Mouse (Mus musculus) heart, embryonic 15.5 days (tissue): ENCODE measurements around the gene Fam169b. TPM values are rescaled to one million over a fixed set of nuclear protein-coding genes. Genes with fewer than 3 reads are reported as not detected.
A peak's percentile ranks its signal among the peaks of the same experiment; 100 is the strongest.

ENCODE experiments used
- ATAC-seq: fragments of 200-750 bp; cut with Nextera tagmentation; replicated peaks from 2 replicates; pipeline ENCODE4 v1.8.0; 2017; ENCODE audit warnings: low read depth, moderate TSS enrichment; ENCODE audit not compliant: insufficient number of reproducible peaks, insufficient read depth, low FRiP score
- H3K27ac ChIP-seq: fragments of 300-500 bp; sonication (generic); 2 replicates; pipeline ENCODE4 v1.5.1; 2015; ENCODE audit warnings: mild to moderate bottlenecking, inconsistent platforms
- H3K27me3 ChIP-seq: fragments of 300-500 bp; sonication (generic); 2 replicates; pipeline ENCODE4 v1.6.1; 2015; ENCODE audit warnings: inconsistent platforms
- H3K36me3 ChIP-seq: fragments of 300-500 bp; sonication (generic); 2 replicates; pipeline ENCODE4 v1.6.1; 2015; ENCODE audit warnings: mild to moderate bottlenecking, inconsistent platforms
- H3K4me1 ChIP-seq: fragments of 300-500 bp; sonication (generic); replicated peaks from 2 replicates; pipeline ENCODE4 v1.6.1; 2015; ENCODE audit warnings: inconsistent platforms
- H3K4me2 ChIP-seq: fragments of 300-500 bp; sonication (generic); 2 replicates; pipeline ENCODE4 v1.6.1; 2015; ENCODE audit warnings: inconsistent platforms, mild to moderate bottlenecking, moderate library complexity
- H3K4me3 ChIP-seq: fragments of 300-500 bp; sonication (generic); 2 replicates; pipeline ENCODE4 v1.5.1; 2015; ENCODE audit warnings: mild to moderate bottlenecking, inconsistent platforms
- H3K9ac ChIP-seq: fragments of 300-500 bp; sonication (generic); 2 replicates; pipeline ENCODE4 v1.6.1; 2015; ENCODE audit warnings: mild to moderate bottlenecking, inconsistent platforms
- H3K9me3 ChIP-seq: fragments of 300-500 bp; sonication (generic); replicated peaks from 2 replicates; pipeline ENCODE4 v1.6.1; 2016; ENCODE audit warnings: inconsistent platforms
- WGBS: fragments of 180-500 bp; shearing (Covaris S2); methylation state at CpG from one replicate; pipeline ENCODE4 v1.1.7; 2015; ENCODE audit warnings: mixed read lengths; 5-methylcytosine and 5-hydroxymethylcytosine counted together
- polyA plus RNA-seq: library from polyadenylated mRNA; unstranded; fragments of >200 nt; fragmentation: Nextera tagmentation; extraction: Ambion mirVana; gene quantifications from 2 replicates; pipeline ENCODE4 v1.2.1, GENCODE M21; 2015

Fam169b gene
- polyA plus RNA-seq, 1 experiment from 2014 or later = 1.0 TPM

DNA sequence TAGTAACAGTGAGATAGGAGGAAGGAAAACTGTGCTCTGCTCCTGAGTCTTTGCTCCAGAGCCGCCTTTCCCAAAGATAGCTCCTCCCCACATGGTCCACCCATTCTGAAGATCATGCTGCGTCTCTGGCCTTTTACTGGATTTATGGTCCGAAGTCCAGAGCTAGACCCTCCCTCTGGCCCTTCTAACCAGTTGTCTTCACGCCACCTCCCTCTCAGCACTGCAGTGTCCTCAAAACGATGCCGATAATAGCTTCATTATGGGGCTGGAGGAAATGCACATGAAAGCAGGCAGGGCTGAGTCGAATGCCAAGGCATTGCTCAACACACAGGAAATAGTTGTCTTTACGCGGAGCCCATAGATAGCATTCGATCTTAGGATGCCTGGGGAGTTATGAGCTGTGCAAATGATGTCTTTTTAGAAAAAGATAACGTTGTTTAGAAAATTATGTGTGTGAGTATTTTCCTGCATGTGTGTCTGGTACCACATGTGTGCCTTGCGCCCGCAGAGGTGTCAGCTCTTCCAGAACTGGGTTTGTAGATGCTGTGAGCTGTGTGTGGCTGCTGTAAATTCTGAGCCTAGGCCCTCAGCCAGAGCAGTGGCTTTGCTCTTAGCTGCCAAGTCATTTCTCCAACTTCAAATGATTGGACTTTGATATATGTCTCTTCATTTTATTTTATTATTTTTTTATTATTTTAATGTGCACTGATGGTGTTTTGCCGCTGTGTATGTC lies 46.6 kb downstream of the Fam169b start:
- Histone ChIP-seq H3K27ac (no peak overlapping the region), H3K9me3 (no peaks in the 10 kb centered on the region), H3K9ac (no peak overlapping the region), H3K36me3 (no peaks in the 10 kb centered on the region), H3K4me2 (0 out of 2 replicates have a peak overlapping the region, but pooled peaks have one; percentile 11), H3K4me1 (peaks cover 7% of the 10 kb centered on the region; the same call in 1 of the 2 replicates), H3K27me3 (no peaks in the 10 kb centered on the region), H3K4me3 (no peak overlapping the region)
- WGBS = 51% methylated on average over 14 of the region's 14 CpGs
- ATAC-seq = peak; percentile 36; the same call in 1 of the 2 replicates

DNA sequence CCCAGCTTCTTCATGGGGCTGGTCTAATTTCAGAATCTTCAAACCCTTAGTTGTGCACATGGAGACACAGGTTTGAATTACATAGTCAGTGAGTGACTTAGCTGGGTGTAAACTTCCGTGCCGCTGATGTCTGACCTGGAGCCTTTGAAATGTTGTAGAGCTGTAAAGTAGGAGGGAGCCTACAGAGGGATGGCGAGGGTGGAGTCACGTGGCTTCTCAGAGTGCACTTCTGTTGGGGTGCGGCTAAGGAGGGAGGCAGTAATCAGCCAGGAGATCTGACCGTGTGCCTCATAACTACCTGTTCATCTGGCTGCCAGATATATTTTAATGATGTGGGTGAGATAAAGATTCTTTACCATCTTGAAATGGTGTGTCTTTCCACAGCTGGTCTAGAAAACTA lies 49.4 kb downstream of the Fam169b start:
- no peaks in the 10 kb centered on the region for H3K9me3 ChIP-seq
- H3K4me2 ChIP-seq = no peak overlapping the region
- ATAC-seq = no peak
- no peak overlapping the region for H3K9ac ChIP-seq
- no peak overlapping the region for H3K27ac ChIP-seq
- H3K36me3 ChIP-seq = no peaks in the 10 kb centered on the region
- peaks cover 7% of the 10 kb centered on the region; the same call in 1 of the 2 replicates for H3K4me1 ChIP-seq
- no peaks in the 10 kb centered on the region for H3K27me3 ChIP-seq
- H3K4me3 ChIP-seq = no peak overlapping the region
- WGBS = 76% methylated on average over 6 of the region's 6 CpGs

DNA sequence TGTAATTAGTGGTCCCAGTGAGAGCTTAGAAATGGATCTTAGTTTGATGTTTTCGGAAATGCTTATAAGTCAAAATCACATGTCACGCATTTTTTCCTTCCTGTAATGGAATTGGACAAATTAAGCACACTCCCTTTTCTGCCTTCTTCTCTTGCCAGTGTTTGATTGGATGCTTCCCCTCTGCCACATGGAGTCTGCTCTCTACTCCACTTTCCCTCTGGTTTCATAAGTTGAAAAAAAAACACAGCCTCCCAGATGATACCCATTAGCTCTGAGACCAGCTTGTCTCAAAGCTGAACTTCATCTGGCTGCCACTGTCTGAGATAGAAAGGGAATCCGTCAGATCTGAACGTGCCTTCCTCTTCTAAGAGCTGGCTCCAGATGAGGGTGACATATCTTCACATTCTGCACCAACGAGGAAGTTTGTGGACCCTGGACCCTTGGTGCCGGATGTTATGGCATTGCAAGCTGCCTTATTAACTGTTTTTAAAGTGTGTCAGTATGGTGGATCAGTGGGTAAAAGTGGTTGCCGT lies 52.6 kb downstream of the Fam169b start:
- 73% methylated on average over 7 of the region's 7 CpGs for WGBS
- H3K4me2 ChIP-seq = no peak overlapping the region
- H3K27ac ChIP-seq = no peak overlapping the region
- ATAC-seq = no peak
- H3K4me1 ChIP-seq = no peaks in the 10 kb centered on the region
- H3K27me3 ChIP-seq = no peaks in the 10 kb centered on the region
- H3K9me3 ChIP-seq = no peaks in the 10 kb centered on the region
- H3K4me3 ChIP-seq = no peak overlapping the region
- H3K9ac ChIP-seq = no peak overlapping the region
- no peaks in the 10 kb centered on the region for H3K36me3 ChIP-seq

DNA sequence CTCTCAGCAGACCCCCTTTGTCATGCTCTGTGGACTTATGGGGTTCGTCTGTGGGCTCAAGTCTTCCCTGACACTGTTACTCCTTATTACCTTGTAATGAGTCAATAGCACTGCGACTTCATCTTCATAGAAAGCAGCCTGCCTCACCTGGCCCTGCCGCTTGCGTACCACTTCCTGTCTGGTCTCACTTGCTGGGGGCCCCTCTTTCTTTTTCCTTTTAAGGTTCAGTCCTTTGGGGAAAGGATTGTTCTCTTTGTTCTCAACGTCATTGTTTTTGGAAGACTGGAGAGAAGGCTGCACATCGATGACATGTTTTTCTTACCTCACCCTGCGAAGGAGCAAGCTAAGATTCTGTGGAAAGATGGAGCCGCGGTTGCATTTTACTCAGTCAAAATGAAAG lies 55.4 kb downstream of the Fam169b start:
- 80% methylated on average over 9 of the region's 9 CpGs for WGBS
- H3K9ac ChIP-seq = no peak overlapping the region
- H3K27me3 ChIP-seq = no peaks in the 10 kb centered on the region
- H3K36me3 ChIP-seq = no peaks in the 10 kb centered on the region
- ATAC-seq = no peak
- H3K4me1 ChIP-seq = no peaks in the 10 kb centered on the region
- H3K4me3 ChIP-seq = no peak overlapping the region
- H3K27ac ChIP-seq = no peak overlapping the region
- H3K4me2 ChIP-seq = no peak overlapping the region
- no peaks in the 10 kb centered on the region for H3K9me3 ChIP-seq

DNA sequence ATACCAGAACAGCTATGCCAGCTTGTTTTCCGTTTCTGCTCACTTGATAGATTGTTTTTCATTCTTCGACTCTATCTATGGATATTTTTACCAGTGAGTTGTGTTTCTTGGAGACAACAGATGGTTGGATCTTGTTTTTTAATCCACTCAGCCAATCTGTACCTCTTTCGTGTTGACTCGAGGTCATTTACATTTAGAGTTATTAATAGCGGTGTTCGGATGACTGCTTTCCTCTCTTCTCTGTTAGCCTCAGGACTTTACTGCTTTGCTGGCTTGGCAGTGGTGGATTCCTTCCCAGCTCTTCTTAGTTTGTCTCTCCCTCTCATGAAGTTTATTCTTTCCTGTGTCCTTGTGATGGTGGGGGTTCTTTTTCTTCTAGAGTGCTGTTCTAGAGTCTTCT lies 59.2 kb downstream of the Fam169b start:
- Histone ChIP-seq H3K4me2 (no peak overlapping the region), H3K27me3 (no peaks in the 10 kb centered on the region), H3K9ac (no peak overlapping the region), H3K4me1 (no peaks in the 10 kb centered on the region), H3K4me3 (no peak overlapping the region), H3K36me3 (no peaks in the 10 kb centered on the region), H3K27ac (no peak overlapping the region), H3K9me3 (no peaks in the 10 kb centered on the region)
- WGBS = 68% methylated on average over 6 of the region's 6 CpGs
- no peak for ATAC-seq

DNA sequence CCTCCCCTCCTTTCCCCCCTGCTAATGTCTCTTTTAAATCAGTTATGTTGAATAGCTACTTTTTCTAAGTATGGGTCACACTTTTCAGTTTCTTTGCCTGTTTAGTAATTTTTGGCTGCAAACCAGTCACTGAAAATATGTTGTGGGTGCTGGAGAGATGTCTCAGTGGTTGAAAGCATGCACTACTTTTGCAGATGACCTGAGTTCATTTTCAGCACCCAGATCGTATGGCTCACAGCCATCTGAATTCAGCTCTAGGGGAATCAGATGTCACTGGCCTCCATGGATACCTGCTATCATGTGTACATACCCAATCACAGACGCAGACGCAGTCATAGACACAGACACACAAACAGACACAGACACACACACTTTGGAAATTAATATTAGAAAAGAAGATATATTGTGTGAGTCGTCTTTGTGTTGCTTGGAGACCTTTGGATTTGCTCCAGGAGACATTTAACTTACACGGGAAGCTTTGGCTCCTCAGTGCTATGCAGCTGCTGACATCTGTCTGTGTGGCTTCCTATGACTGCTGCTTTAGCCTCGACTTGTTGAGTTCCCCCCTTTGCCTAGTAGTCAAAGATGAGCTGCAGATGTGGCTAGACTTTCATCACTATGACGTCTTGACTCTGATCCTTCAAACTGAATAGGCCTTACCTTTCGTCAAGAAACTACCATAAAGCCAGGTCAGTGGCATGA lies 63.6 kb downstream of the Fam169b start:
- no peaks in the 10 kb centered on the region for H3K9me3 ChIP-seq
- no peak overlapping the region for H3K27ac ChIP-seq

DNA sequence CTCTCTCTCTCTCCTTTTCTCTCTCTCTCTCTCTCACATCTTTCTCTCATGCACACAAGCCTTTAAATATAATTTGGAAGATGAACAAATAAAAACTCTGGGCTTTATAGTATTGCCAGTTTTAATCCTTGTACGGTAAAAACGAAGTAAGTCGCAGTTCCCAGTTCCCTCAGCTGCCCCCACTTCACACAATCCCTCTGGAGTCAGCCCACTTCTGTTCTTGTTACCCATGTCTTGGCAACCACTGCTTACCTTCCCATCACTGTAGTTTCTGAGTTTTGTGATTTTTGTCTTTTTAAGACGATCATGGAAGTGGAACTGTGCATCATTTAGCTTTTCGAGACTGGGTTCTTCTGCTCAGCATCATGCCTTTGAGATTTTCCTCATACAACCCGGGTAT lies 65.0 kb downstream of the Fam169b start:
- Histone ChIP-seq H3K9ac (no peak overlapping the region), H3K9me3 (no peaks in the 10 kb centered on the region), H3K4me3 (no peak overlapping the region), H3K36me3 (no peaks in the 10 kb centered on the region), H3K4me1 (no peaks in the 10 kb centered on the region), H3K27ac (no peak overlapping the region), H3K27me3 (no peaks in the 10 kb centered on the region), H3K4me2 (no peak overlapping the region)
- no peak for ATAC-seq
- WGBS = 86% methylated on average over 6 of the region's 6 CpGs

More for the DNA sequence above, 63.6 kb downstream of the Fam169b start:
- WGBS = 52% methylated on average over 8 of the region's 8 CpGs
- no peak for ATAC-seq
- Histone ChIP-seq H3K9ac (no peak overlapping the region), H3K36me3 (no peaks in the 10 kb centered on the region), H3K4me3 (no peak overlapping the region), H3K27me3 (no peaks in the 10 kb centered on the region), H3K4me2 (no peak overlapping the region), H3K4me1 (no peaks in the 10 kb centered on the region)

DNA sequence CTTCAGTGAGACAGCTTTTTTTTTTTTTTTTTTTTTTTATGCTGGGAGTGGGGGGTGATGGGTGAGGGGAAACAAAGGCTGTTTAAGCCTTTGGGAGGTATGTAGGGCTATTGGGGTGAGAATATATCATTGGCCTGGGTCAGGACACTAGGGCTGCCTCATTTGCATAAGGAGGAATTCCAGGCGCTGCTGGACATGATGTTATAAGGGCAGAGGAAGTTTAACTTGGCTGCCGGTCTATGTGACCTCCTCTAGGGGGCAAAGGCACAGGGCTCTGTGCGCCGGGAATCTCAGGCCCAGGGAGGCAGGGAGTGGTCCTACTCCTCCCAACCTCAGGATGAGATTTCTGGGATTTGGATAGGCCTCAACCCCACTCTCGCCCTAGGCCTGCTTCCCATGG lies 70.9 kb downstream of the Fam169b start:
- no peak overlapping the region for H3K27ac ChIP-seq
- no peak for ATAC-seq
- no peaks in the 10 kb centered on the region for H3K4me1 ChIP-seq
- H3K36me3 ChIP-seq = no peaks in the 10 kb centered on the region
- H3K9me3 ChIP-seq = no peaks in the 10 kb centered on the region
- no peak overlapping the region for H3K4me3 ChIP-seq
- no peak overlapping the region for H3K9ac ChIP-seq
- H3K27me3 ChIP-seq = no peaks in the 10 kb centered on the region
- no peak overlapping the region for H3K4me2 ChIP-seq
- WGBS = 43% methylated on average over 5 of the region's 5 CpGs

DNA sequence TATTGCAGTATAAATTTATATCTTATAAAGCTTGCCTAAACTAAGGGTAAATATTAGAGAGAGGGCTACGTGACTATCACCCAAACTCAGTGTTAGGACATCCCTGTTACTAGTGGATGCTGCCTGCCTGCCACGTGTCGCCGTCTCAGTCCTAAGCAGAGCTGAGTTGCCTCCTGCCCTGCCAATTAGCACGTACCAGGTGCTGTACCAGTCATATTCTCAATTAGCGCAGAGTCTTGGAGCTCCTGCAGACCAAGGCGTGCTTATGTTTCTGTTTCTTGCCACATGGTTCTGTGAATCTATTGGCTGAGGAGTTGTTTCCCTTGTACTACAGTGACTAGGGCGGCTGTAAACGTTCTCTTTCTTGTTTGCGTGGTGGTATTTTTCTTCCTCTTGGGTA lies 72.3 kb downstream of the Fam169b start:
- no peaks in the 10 kb centered on the region for H3K4me1 ChIP-seq
- H3K9me3 ChIP-seq = no peaks in the 10 kb centered on the region
- H3K27ac ChIP-seq = no peak overlapping the region
- no peak for ATAC-seq
- no peak overlapping the region for H3K9ac ChIP-seq
- H3K27me3 ChIP-seq = no peaks in the 10 kb centered on the region
- WGBS = 86% methylated on average over 10 of the region's 10 CpGs
- no peak overlapping the region for H3K4me3 ChIP-seq
- H3K4me2 ChIP-seq = no peak overlapping the region
- H3K36me3 ChIP-seq = no peaks in the 10 kb centered on the region

DNA sequence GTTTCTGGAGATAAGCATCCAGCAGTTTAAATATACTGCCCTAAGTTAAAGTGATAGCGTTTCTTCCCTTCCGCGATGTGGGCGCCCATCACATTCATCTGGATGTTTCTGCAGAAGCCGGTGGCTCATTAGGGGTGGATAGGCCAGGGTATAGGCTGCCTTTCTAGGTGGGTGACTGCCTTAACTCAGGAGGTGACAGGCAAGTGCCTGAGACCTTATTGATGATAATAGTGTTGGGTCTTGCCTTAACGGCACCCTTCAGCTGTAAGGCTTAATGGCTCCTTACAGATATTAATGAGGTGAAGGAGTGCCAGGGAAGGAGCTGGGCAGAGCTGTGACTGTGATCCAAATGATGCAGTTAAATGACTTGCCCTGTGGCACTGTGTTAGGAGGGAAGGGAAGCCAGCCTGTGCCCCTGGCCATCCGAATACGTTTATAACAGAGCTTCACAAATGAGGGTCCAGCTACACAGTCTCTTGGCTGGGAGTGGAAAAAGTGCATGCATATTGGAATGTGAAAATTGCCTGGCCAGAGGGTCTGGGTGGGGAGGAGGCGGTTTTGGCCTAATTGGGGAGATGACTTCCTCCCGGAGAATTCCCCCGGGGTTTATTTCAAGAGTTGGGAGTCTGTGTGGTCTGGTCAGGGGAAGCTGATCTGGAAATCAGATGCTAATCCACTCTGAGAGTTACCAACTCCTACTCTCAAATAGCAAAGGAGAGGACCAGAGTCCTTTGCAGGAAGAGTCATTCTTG lies 81.9 kb downstream of the Fam169b start:
- Histone ChIP-seq H3K27ac (no peak overlapping the region), H3K9me3 (no peaks in the 10 kb centered on the region), H3K4me3 (no peak overlapping the region), H3K9ac (no peak overlapping the region), H3K36me3 (no peaks in the 10 kb centered on the region), H3K4me1 (no peaks in the 10 kb centered on the region), H3K27me3 (peaks cover 9% of the 10 kb centered on the region; the same call in 1 of the 2 replicates), H3K4me2 (no peak overlapping the region)
- ATAC-seq = no peak
- WGBS = 72% methylated on average over 11 of the region's 11 CpGs

DNA sequence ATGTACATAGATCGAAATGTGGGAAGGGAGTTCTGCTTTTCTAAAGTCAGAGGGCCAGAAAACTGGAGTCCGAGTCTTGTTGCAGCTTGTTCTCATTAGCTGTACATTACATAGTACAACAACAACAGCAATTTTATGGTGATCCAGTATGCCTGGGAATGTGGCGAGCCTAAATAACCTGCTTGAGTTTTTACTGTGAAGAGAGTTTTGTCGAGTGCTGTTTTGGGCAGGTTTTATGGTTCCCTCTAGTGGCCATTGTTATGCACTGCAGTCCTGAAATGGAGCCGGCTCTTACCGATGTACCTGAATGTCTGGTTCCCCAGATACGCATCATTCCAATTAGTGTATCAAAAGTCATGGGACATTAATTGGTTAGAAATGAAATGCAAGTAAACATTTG lies 83.8 kb downstream of the Fam169b start:
- peaks cover 9% of the 10 kb centered on the region; the same call in 1 of the 2 replicates for H3K27me3 ChIP-seq
- WGBS = 19% methylated on average over 7 of the region's 7 CpGs
- H3K9me3 ChIP-seq = no peaks in the 10 kb centered on the region
- no peak for ATAC-seq
- H3K4me2 ChIP-seq = no peak overlapping the region
- H3K4me1 ChIP-seq = no peaks in the 10 kb centered on the region
- H3K36me3 ChIP-seq = no peaks in the 10 kb centered on the region
- H3K27ac ChIP-seq = no peak overlapping the region
- no peak overlapping the region for H3K9ac ChIP-seq
- no peak overlapping the region for H3K4me3 ChIP-seq
